Mouse (Mus musculus) frontal cortex, postnatal 25 days (tissue): ENCODE data around the gene Dcaf11.

Experiments
- DNase-seq, 2 experiments: peaks; one replicate each; pipeline ENCODE4 v3.0.0; 2022; ENCODE audit warnings: low spot score in 2 of 2

Gene Dcaf11

GRCm38 (mm10) chr14:55555788-55556187, 4.0 kb upstream of the Dcaf11 start:
- DNase-seq: no peak

DNA sequence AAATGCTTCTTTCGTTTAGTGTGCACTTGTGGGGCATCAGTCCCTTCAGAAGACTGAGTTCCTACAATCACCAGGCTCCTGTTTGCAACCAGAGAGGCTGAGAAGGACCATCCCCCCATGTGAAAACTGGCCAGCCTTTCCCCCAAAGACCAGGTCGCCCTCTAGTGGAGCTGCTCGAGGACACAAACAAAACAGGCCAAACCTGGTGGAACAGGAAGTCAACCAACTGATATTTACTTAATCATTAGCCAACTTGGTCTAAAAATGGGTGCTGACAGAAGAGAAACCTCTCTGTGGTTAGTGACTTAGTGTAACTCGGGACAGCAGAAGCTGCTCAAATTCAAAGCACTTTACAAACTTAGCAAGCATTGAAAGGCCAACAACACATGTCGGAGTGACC, 2.8 kb upstream of the Dcaf11 start:
- peak; percentile 36 to 44 for DNase-seq

DNA sequence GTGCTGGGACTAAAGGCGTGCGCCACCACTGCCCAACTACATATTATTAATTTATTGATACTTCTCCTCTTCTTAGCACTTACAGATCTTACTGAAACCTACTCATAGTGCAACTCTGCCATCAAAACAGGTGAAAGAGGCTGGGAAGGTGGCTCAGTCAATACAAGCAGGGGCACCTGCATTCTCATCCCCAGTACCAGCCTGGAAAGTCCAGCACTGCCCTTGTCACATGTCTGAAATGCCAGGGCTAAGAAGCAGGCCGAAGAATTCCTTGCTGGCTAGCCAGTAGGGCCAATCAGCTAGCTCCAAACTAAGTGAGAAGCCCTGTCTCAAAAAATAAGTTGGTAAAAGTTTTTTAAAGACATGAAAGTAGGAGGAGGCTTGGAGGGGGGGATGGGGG, 2.2 kb upstream of the Dcaf11 start:
- DNase-seq: no peak

DNA sequence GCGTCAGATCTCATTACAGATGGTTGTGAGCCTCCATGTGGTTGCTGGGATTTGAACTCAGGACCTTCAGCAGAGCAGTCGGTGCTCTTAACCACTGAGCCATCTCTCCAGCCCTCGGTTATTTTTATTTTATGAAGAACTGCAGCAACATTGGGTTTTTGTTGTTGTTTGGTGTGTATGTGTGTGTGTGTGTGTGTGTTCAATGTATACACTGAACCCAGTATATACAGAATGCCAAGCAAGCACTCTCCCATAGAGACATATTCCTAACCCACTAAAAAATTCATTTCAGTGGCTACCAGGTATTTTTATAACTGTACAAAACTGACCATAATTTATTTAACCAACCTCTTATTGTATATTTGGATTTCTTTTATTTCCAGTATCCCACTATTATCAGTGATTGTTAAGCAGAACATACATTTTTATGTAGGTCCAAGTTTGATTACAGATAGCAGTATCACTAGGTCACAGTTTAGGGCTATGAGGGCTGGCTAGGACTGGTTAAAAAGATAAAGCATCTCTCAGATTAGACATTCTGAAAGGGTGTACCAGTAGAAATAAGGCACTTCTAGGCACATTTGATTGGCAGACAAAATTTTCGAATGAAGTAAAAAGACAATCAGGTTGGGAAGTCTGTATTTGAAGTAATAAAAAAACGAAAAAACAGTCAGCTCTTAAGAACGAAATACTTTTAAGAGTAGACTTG, 912 bp upstream of the Dcaf11 start:
- no peak for DNase-seq

DNA sequence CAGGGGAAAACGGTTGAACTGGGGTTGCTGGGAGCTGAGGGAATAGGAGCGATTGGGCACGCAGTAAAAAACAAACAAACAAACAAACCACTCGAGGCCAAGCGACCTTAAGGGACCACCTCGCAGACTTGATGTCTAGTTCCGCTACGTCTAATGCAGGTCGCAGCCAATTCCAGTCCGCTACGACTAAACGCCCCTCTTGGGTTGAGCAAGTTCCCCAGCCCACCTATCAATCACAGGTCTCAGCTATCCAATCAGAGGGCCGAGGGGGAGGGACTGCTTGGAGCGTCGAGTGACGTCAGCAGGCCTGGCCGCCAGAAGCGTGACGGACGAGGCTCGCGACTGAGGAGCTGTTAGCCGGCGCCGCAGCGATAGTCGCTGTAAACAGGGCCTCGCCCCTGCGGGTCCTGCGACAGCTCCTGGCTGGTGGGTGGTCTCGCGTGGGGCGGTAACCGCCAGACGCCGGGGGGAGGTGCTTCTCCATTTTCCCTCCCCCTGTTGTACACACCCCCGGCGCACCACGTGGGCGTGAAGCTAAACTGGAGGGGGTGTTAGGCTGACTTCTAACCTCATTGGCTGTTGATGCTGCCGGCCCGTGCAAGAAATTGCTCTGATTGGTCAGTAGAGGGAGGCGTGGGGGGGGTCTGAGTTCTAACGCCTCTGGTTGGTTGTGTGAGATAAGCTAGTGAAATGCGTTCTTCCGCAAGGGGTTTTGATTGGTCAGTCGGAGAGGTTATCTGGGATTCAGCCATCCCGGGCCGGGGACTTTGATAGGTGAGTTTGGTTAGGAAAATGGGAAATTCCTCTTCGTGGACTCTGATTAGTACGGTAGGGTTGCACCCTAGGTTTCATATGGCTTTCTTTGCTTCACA, 632 bp downstream of the Dcaf11 start, which contains the start of gene A730061H03Rik:
TSS of gene A730061H03Rik (minus strand) at position 205 of the 872 bp plus-strand sequence.
- DNase-seq: peak; percentile 96

DNA sequence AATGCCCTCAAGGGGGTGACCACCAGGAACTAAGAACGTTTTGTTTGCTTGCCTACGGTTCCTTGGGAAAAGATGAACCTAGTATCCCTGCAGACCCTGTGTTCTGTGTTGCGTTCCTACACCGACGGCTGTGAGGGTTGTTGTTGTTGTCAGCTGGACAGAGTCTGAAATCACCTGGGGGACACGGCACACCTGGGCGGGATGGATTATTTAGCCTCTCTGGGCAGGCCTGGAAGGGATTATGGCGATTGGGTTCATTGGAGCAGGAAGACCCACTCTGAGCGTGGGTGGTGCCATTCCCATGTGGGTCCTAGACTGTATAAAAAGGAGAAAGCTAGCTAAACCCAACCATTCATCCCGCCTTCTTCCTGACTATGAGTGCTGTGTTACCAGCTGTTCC, 2.1 kb downstream of the Dcaf11 start:
- DNase-seq: no peak

- no peak for DNase-seq
These were observed 3.4 kb downstream of the Dcaf11 start for GRCm38 (mm10) chr14:55563249-55563648.

GRCm38 (mm10) chr14:55565748-55566147, 5.9 kb downstream of the Dcaf11 start:
- no peak for DNase-seq

DNA sequence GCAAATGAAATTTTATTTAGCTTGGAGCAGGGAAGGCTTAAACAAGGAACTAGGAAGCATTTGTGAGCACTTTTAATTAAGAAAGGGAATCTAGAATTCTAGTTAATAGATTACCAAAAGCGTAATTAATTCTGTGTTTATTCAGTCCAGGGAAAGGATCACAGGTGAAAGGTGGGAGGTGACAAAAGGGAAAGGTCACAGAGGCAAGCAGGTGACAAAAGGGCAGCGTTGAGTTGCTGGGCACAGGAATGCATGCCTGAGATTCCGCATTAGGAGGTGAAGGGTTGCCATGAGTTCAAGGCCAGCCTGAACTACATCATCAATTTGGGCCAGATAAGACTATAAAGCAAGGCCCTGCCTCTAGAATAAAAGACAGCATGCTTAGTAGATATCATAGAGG, 7.7 kb downstream of the Dcaf11 start:
- DNase-seq: no peak

DNA sequence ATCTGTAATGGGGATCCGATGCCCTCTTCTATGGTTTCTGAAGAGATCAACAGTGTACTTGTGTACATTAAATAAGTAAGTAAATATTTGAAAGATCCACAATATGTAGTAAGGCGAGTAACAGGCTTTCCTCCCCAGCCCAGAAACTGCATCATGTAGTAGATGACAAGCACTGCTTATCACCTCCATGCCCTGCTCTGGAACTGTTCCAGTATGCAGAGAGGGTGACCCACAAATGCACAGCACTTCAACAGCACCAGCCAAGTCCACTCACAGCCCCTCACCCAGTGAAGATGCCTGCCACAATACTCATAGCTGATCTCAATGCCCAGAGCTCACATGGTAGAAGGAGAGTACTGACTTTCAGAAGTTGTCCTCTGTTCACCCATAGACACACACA, 10.8 kb downstream of the Dcaf11 start:
- DNase-seq: no peak

DNA sequence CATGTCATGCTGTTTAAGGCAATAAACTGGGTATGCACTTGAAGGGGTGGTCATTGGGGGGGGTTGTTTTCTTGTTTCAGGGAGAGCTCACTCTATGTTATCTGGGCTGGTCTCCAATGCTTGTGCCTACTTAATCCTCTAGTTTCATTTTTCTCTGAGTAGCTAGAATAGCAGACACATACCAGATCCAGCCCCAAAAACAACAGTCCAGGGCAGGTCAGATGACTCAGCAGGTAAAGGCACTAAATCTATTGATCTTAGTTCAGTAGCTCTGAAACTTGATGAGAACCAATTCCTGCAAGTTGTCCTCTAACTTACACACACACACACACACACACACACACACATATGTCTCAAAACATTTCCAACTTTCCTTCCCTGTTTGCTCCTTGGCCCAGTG, 12.0 kb downstream of the Dcaf11 start:
- no peak for DNase-seq

DNA sequence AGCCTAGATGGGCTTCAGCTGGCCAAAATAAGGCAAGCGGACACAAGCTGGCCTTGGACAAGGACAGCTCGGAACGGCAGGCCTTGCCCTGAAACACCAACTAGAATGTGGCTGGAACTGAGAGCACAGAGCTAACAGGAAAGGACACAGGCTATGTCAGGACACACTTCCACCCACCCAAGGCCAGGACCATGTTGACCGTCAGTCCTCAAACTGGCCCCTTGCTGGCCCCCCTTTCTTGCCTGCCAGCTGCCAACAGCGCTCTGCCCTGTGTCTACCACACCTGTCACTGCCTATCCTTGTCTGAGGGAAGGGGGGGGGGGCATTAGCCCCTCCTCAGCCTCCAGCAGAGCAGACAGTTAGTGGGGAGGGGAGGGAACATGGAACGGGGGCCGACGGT, 15.5 kb downstream of the Dcaf11 start, which contains the start of gene Fitm1:
TSS of gene Fitm1 (plus strand) at position 316 of the 400 bp plus-strand sequence.
- no peak for DNase-seq

DNA sequence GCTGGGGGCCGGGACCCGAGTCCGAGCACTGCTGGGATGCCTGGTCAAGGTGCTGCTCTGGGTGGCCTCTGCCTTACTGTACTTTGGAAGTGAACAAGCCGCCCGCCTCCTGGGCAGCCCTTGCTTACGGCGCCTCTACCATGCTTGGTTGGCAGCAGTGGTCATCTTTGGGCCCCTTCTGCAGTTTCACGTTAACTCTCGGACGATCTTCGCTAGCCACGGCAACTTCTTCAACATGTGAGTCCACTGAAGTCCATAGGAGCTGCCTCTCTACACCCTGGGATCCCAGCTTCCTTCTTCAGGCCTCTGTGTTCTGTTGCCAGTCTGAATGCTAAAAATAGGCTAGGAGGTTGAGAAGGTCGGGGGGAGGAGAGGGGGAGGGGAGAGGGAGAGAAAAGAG, 15.9 kb downstream of the Dcaf11 start:
- DNase-seq: no peak

DNA sequence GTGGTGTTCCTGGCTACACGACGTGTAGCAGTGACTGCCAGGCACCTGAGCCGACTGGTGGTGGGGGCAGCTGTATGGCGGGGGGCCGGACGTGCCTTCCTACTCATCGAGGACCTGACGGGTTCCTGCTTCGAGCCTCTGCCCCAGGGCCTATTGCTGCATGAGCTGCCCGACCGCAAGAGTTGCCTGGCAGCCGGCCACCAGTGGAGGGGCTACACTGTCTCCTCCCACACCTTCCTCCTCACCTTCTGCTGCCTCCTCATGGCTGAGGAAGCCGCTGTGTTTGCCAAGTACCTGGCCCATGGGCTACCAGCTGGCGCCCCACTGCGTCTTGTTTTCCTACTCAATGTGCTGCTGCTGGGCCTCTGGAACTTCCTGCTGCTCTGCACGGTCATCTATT, 16.6 kb downstream of the Dcaf11 start:
- DNase-seq: no peak

DNA sequence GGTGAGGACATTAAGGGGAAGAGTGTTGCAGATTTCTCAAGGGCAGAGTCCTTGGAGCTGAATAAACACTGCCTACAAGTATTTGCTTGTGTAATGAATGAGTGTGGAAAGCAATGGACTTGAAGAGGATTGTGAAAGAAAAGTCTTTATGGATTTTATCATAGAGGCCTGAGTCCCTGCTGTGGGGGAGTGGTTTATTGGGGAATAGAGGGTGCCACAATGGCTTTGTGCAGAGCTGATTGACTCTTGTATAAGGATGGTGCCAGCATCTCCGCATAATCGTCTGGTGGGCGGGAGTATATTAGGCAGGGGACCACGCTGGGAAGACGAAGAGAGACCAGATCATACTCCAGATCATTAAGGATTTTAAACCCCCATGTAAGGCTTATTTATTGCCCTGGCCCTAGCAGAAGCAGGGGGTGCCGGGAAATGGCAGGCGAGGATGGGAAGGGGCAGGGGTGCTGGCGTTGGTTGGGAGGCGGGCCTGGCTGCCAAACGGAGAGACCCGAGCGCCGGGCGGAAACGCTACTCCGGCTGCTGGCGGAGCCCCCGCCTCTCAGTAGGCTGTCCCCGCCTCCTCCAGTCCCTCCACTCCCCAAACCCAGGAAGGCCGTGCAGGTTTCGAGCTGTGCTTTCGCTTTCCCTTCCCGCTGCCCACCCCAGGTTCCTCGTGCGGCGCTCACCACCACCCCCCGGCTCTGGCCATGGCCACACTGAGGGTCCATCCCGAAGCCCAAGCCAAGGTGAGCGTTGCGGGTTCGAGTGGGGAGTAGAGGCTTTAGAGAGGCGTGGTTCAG, 18.3 kb downstream of the Dcaf11 start, which contains the start of gene Psme1:
TSS of gene Psme1 (plus strand) at position 253 of the 797 bp plus-strand sequence.
- DNase-seq: peak; percentile 34 to 41

DNA sequence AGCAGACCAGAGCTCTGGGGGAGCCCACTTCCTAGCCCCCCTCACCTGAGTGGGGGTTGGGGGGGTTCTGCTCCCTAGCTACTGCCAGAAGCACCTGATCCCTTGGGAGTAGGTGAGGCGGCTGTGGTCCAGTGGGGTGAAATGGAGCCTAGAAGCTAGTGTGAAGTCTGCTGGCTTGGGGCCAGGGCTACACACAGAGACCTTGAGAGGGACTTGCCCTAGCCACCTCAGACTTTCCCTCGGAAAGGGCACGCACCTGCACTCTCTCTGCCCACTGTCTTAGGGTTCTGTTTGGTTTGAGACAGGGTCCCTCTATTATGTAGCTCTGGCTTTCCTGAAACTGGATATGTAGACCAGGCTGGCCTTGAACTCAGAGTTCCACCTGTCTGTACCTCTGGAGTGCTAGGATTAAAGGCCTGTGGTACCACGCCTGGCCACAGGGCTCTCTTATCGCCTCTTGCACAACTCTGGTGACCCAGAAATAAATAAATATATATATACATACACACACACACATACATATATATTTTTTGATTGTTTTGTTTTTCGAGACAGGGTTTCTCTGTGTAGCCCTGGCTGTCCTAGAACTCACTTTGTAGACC, 19.0 kb downstream of the Dcaf11 start:
- peak in 1 of 2 experiments; percentile 25 for DNase-seq

- no peak for DNase-seq
These were observed 20.0 kb downstream of the Dcaf11 start for GRCm38 (mm10) chr14:55579511-55580496.

DNA sequence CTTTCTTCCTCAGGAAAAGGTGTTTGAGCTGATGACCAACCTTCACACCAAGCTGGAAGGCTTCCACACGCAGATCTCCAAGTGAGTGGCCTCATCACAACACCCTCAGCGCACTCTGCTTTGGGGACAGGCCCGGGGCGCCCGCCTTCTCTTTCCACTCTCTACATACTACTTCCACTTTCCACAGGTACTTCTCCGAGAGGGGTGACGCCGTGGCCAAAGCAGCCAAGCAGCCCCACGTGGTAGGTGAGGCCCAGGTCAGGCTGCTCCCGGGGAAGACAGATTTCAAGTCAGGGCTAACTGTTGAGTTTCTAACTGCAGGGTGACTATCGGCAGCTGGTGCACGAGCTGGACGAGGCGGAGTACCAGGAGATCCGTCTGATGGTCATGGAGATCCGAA, 20.9 kb downstream of the Dcaf11 start:
- DNase-seq: no peak

- DNase-seq: no peak
These were observed 22.3 kb downstream of the Dcaf11 start for GRCm38 (mm10) chr14:55581981-55582681.

GRCm38 (mm10) chr14:55584303-55584701, 24.5 kb downstream of the Dcaf11 start:
- DNase-seq: no peak
